Mouse (Mus musculus) embryo, embryonic 9.5 days (tissue): ENCODE data around the gene Slc22a28.
"Not testable (repeated sequence)": the region's sequence is repeated elsewhere in the genome, so short reads cannot be mapped to it uniquely, and the experiment has no call there.

Experiments
- DNase-seq: peaks from one replicate; pipeline ENCODE4 v3.0.0-alpha.2; 2017; ENCODE audit errors: extremely low spot score

Gene Slc22a28

GRCm38 (mm10) chr19:8131881-8132280, at the start of gene Slc22a28:
Slc22a28 (minus strand) TSS chr19:8131982.
- not testable (repeated sequence) for DNase-seq

DNA sequence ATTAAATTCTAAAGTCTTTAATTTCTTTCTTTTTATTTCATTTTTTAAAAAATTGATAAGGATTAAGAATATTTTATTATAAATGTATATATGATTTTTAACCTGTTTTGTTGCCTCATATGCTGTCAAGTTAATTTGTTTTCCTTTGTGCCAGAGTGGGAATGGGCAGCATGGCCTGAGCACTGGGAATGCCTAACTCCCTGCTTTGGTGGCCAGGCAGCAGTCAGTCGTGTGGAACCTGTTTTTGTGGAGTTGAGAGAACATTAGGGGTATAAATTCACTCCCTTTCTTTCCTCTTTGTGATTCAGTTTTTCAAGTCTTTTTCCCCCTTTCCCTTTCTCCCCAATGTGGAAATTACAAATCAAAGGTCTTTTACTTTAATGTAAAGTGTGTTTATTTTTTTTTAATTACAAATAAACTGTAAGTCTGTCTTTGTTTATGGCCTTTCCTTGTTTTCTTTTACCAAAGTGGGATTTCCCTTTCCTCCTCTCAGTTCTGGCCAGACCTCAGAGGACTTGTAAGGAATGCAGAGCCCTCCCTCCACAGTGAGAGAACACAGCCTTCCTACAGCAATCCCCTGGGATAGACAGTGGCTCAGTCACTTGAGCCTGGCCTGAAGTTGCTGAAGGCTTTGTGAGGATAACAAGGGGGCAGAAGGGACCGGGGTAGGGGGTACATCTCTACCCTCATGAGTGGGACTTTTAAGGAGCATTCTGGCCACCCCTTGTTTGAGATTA, 17.2 kb upstream of the Slc22a28 start:
- no peak for DNase-seq

DNA sequence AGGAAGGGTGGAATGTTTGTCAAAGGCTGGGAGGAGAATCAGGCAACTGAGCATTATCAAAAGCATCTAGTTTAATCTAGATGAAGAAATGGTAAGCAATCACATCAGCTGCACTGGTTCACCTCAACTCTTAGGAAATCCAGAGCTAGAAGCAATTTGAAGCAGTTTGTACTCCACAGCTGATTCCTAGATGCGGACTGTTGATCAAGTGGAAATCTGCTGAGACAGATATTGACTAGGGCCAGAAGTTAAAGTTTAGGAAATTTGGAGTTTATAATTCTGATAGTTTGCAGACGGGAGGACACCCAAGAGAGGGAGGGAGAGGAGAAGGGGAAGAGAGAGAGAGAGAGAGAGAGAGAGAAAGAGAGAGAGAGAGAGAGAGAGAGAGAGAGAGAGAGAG, 10.9 kb upstream of the Slc22a28 start:
- DNase-seq: not testable (repeated sequence)

DNA sequence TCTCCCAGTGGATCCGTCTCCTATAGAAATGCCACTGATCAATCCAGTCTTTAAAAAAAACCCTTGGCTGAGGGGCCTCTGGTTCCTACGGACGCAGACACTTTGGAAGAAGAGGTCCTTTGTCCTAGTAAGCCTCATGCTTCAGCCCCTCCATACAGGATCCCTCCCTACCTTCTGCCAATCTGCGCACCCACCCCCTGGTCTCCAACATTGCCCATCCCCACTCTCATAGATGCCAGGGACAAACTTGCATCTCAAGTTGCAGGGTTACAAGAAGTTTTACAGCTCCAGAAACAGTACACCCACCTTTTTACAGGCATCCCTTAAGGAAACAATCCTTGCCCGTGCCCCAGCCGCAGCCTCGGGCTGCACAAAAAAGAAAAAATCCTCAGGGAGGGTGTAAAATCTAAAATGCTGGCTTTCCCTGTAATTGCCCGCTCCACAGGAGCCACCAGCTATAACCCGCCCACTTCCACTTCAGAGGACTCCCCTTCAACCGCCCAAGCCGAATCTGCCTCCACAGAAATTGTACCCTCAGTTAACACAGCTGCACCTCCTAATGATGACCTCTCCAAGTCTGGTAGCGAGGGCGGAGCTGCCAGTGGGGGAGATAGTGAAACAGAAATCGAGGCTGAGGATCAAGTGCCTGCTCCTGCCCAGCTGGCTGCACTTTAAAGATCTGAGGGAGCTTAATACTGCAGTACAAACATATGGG, 2.5 kb upstream of the Slc22a28 start:
- not testable (repeated sequence) for DNase-seq

DNA sequence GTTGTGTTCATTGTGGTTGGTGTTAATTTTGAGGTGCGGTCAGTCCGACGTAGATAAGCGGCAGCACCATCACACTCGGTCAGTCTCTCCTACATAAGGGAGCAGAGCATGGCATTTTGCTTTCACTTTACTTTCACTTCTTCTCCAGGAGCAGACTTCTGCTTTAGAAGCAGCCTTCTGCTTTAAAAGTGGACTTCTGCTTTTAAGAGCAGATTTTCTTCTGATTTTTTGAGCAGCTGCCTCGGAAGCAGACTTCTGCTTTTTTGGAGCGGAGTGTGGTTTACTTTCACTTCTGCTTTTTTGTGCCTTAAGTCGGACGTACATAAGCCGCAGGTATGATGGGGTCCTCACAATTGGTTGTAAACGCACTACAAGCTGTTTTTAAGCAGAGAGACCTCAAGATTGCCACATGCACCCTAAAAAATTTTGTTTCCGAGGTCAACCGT, 111.9 kb downstream of the Slc22a28 start:
- DNase-seq: no peak

DNA sequence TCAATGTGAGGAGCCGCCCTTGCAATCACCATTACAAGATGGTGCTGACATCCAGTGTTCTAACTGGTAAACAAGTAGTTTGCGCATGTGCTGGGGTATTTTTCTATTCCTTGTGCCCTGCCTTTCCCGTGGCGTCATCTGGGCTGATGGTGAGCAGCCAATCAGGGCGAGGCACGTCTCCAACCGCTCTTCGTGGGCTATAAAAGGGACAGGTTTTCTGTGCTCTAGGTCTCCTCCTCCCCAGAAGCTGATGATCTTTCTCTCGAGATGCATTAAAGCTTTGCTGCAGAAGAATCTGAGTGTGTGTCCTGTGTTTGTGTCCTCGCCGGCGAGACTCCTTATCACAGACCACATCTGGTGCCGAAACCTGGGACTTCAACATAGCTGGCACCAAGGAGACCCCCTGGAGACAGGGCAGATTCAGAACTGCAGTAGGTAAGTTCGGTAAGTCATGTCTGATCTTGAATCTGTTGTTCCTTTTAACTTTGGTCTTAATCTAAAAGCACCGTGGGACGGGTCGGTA, 112.4 kb downstream of the Slc22a28 start:
- DNase-seq: not testable (repeated sequence)

- not testable (repeated sequence) for DNase-seq
These were observed 113.2 kb downstream of the Slc22a28 start for GRCm38 (mm10) chr19:8018535-8018934.
